Mouse (Mus musculus) lung, adult 2 months (tissue): ENCODE measurements at regions not wholly inside any gene's neighbourhood (a gene's known extent, or its start where the extent isn't known, plus 50 kb on each side); places are given as distances from the start of the nearest gene placed in this dataset.

Experiments
- CTCF ChIP-seq: fragments of 200-500 bp; IDR thresholded peaks from 2 replicates; pipeline ENCODE4 v1.5.1; 2011; ENCODE audit warnings: mild to moderate bottlenecking, low read length, control low read depth; ENCODE audit not compliant: insufficient read depth
- POLR2A ChIP-seq: fragments of 200-500 bp; IDR thresholded peaks from 2 replicates; pipeline ENCODE4 v1.6.1; 2011; ENCODE audit warnings: low read depth, mild to moderate bottlenecking, control low read depth, low read length, borderline replicate concordance; ENCODE audit errors: extremely low read depth

- TF ChIP-seq CTCF (no peak), POLR2A (no peak)
Observed at GRCm38 (mm10) chr9:30370789-30371188, 56.1 kb upstream of the Snx19 start.
